Mouse (Mus musculus) stomach, postnatal 0 days (tissue): ENCODE measurements at regions not wholly inside any gene's neighbourhood (a gene's known extent, or its start where the extent isn't known, plus 50 kb on each side); places are given as distances from the start of the nearest gene placed in this dataset.

Experiments
- ATAC-seq: fragments of 200-750 bp; cut with Nextera tagmentation; 2 replicates; pipeline ENCODE4 v1.8.0; 2017; ENCODE audit not compliant: low FRiP score, low TSS enrichment
- DNase-seq: peaks from one replicate; pipeline ENCODE4 v3.0.0-alpha.2; 2016; ENCODE audit warnings: low spot score
- H3K27ac ChIP-seq: fragments of 300-500 bp; sonication (generic); replicated peaks from 2 replicates; pipeline ENCODE4 v1.5.1; 2014; ENCODE audit warnings: mild to moderate bottlenecking, control low read depth
- H3K27me3 ChIP-seq: fragments of 300-500 bp; sonication (generic); 2 replicates; pipeline ENCODE4 v1.6.1; 2014; ENCODE audit warnings: low read length; ENCODE audit not compliant: control insufficient read depth, insufficient read depth
- H3K36me3 ChIP-seq: fragments of 300-500 bp; sonication (generic); 2 replicates; pipeline ENCODE4 v1.6.1; 2014; ENCODE audit warnings: low read length, mixed read lengths; ENCODE audit not compliant: control insufficient read depth, insufficient read depth
- H3K4me1 ChIP-seq: fragments of 300-500 bp; sonication (generic); replicated peaks from 2 replicates; pipeline ENCODE4 v1.6.1; 2014; ENCODE audit warnings: antibody characterized with exemption; ENCODE audit not compliant: control insufficient read depth, insufficient read depth
- H3K4me2 ChIP-seq: fragments of 300-500 bp; sonication (generic); replicated peaks from 2 replicates; pipeline ENCODE4 v1.6.1; 2014; ENCODE audit warnings: low read depth, mild to moderate bottlenecking, control low read depth, moderate library complexity
- H3K4me3 ChIP-seq: fragments of 300-500 bp; sonication (generic); 2 replicates; pipeline ENCODE4 v1.5.1; 2014; ENCODE audit warnings: low read depth, low read length, control low read depth
- H3K9ac ChIP-seq: fragments of 300-500 bp; sonication (generic); 2 replicates; pipeline ENCODE4 v1.6.1; 2014; ENCODE audit warnings: mild to moderate bottlenecking, low read length, control low read depth, mixed read lengths
- H3K9me3 ChIP-seq: fragments of 300-500 bp; sonication (generic); 2 replicates; pipeline ENCODE4 v1.6.1; 2016; ENCODE audit warnings: low read length; ENCODE audit not compliant: control insufficient read depth
- CTCF ChIP-seq: IDR thresholded peaks from 2 replicates; pipeline ENCODE4 v1.5.1; 2016; ENCODE audit warnings: antibody characterized with exemption, low read depth, mild to moderate bottlenecking, moderate library complexity
- EP300 ChIP-seq: optimal IDR thresholded peaks from 2 replicates; pipeline ENCODE3; 2016; ENCODE audit warnings: antibody characterized with exemption
- WGBS: fragments of 180-500 bp; shearing (Covaris S2); extraction: QIAGEN DNeasy Blood & Tissue Kit; methylation state at CpG from one replicate; pipeline ENCODE4 v1.1.7; 2014; 5-methylcytosine and 5-hydroxymethylcytosine counted together

DNA sequence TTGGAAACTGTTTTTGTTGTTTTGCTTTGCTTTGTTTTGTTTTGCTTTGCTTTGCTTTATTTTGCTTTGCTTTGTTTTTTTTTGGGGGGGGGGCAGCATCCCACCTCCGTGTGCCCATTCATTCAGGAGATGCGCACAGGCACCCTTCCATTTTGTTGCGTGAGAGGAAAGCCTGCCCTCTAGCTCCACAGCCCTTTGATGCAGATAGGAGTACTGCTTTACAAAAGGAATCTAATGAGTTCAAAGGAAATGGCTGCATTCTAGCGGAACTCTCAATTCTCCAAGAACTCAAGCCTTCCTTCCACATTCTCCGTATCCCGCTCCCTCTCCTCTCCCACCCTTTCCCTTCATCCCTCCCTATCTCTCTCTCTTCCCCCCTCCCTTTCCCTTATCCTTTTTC, 89.8 kb upstream of the Cadm1 start:
- no peak overlapping the region for H3K4me3 ChIP-seq
- 30% methylated on average over 6 of the region's 6 CpGs for WGBS
- H3K36me3 ChIP-seq: no peaks in the 10 kb centered on the region
- ATAC-seq (no peak), DNase-seq (no peak)
- no peaks in the 10 kb centered on the region for H3K27me3 ChIP-seq
- no peak overlapping the region for H3K27ac ChIP-seq
- TF ChIP-seq EP300 (no peak), CTCF (peak; percentile 45; the same call in 1 of the 2 replicates)
- H3K9me3 ChIP-seq: no peaks in the 10 kb centered on the region
- H3K4me2 ChIP-seq: peak overlapping the region; percentile 21
- H3K9ac ChIP-seq: no peak overlapping the region
- no peaks in the 10 kb centered on the region for H3K4me1 ChIP-seq

DNA sequence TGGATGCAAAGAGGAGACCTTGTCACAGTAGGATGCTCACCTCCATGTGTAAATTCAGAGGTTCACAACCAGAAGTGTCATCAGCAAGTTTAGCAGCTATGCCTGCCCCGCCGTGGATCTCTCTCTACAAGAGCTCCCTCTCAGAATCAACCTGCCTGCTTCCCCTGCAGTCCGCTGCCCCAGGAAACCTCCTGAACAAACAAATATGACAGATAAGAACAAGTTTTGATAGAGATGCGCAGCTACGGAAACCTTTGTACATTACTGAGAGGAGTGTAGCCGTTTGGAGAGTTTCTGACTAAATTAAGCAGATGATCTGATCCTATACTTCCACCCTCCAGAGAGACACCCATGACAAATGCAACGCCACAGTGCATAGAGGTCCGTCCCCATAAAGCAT, 88.8 kb upstream of the Cadm1 start:
- H3K4me1 ChIP-seq: no peaks in the 10 kb centered on the region
- no peaks in the 10 kb centered on the region for H3K9me3 ChIP-seq
- no peak overlapping the region for H3K4me2 ChIP-seq
- H3K9ac ChIP-seq: no peak overlapping the region
- H3K4me3 ChIP-seq: no peak overlapping the region
- no peak overlapping the region for H3K27ac ChIP-seq
- ATAC-seq: no peak
- DNase-seq: no peak
- no peaks in the 10 kb centered on the region for H3K27me3 ChIP-seq
- no peaks in the 10 kb centered on the region for H3K36me3 ChIP-seq
- TF ChIP-seq EP300: no peak
- no peak for TF ChIP-seq CTCF
- WGBS: 72% methylated on average over 8 of the region's 8 CpGs

DNA sequence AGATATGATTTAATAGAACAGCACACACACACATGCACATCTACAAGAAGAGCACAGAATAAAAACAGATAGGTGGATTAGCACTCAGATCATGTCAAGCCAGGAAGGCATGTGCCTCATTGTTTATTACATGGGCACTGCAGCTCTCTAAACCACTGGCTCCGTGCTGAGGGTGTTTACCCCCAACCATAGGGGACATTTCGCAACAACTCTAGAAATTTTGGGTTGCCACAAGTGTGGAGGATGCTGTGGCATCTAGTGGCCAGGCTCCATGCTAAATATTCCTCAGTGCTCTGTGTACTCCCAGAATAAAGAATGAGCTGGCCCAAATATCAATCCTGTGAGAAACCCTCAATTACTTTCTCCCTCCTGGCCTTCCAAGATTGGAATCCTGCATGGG, 85.8 kb upstream of the Cadm1 start:
- Histone ChIP-seq H3K4me2 (no peak overlapping the region), H3K4me1 (no peaks in the 10 kb centered on the region), H3K27ac (no peak overlapping the region), H3K9ac (no peak overlapping the region), H3K36me3 (no peaks in the 10 kb centered on the region), H3K4me3 (no peak overlapping the region), H3K9me3 (no peaks in the 10 kb centered on the region), H3K27me3 (no peaks in the 10 kb centered on the region)
- ATAC-seq (no peak), DNase-seq (no peak)
- 70% methylated on average over 2 of the region's 2 CpGs for WGBS
- TF ChIP-seq CTCF (no peak), EP300 (no peak)

DNA sequence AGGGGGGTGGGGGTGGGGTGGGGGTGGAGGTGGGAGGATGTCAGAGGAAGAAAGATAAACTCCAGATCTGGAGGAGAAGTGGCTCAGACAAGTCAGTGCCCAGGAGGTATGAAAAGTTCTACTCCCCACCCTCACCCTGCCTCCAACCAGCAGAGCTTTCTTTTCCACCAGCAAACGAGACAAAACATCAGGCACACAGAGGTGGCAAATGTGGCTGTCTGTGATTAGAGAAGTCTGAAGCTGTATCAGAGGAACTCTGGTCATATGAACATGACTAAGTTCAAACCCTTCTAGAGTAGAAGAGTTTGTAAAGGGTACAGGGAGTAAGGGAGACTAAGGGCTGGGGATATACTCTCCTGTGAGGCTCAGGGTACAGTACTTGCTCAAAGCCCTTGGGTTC, 85.2 kb upstream of the Cadm1 start:
- Histone ChIP-seq H3K9ac (no peak overlapping the region), H3K9me3 (no peaks in the 10 kb centered on the region), H3K4me2 (no peak overlapping the region), H3K36me3 (no peaks in the 10 kb centered on the region), H3K4me1 (no peaks in the 10 kb centered on the region), H3K4me3 (no peak overlapping the region), H3K27me3 (no peaks in the 10 kb centered on the region), H3K27ac (no peak overlapping the region)
- no peak for TF ChIP-seq EP300
- TF ChIP-seq CTCF: no peak
- no peak for ATAC-seq
- 36% methylated on average over 1 of the region's 1 CpGs for WGBS
- no peak for DNase-seq

DNA sequence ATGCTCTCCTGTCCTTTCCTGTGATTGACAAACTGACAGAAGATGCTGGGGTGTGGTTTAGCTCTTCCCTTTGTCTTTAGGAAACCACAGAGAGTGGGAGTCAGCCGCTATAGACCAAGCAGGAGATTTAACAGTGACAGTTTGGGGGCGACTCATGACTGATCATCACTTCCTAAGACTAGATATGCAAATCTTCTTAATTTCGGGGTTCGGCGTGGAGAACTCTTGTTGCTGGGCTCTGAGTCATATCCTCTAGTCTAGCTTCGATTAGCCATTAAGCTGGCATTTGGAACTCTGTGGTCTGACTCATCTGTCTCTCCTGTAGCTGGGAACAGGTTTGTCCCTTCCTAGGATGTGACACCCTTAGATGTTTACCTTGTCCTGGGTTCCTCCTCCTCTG, 84.6 kb upstream of the Cadm1 start:
- Histone ChIP-seq H3K27me3 (no peaks in the 10 kb centered on the region), H3K4me1 (no peaks in the 10 kb centered on the region), H3K9me3 (no peaks in the 10 kb centered on the region), H3K9ac (no peak overlapping the region), H3K4me3 (no peak overlapping the region), H3K27ac (no peak overlapping the region), H3K4me2 (no peak overlapping the region), H3K36me3 (no peaks in the 10 kb centered on the region)
- DNase-seq (no peak), ATAC-seq (no peak)
- TF ChIP-seq EP300: no peak
- TF ChIP-seq CTCF: no peak
- 57% methylated on average over 6 of the region's 6 CpGs for WGBS

DNA sequence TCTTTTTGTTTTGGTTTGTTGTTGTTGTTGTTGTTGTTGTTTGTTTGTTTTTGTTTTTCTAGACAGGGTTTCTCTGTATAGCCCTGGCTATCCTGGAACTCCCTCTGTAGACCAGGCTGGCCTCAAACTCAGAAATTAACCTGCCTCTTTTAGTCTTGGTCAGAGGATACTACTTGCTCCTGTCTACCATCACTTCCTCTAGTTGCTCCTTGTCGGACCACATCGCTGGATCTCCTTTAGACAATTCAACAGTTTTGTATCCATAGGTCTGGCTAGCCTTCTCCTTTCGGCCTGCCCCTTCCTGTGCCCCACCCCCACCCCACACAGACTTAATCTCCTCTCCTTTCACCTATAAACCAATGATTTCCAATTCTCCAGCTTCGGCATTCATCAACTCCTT, 77.2 kb upstream of the Cadm1 start:
- no peaks in the 10 kb centered on the region for H3K27me3 ChIP-seq
- H3K27ac ChIP-seq: no peak overlapping the region
- H3K36me3 ChIP-seq: no peaks in the 10 kb centered on the region
- no peak overlapping the region for H3K4me2 ChIP-seq
- H3K9ac ChIP-seq: no peak overlapping the region
- no peaks in the 10 kb centered on the region for H3K9me3 ChIP-seq
- TF ChIP-seq CTCF (no peak), EP300 (no peak)
- 73% methylated on average over 4 of the region's 4 CpGs for WGBS
- no peak overlapping the region for H3K4me3 ChIP-seq
- no peaks in the 10 kb centered on the region for H3K4me1 ChIP-seq
- no peak for DNase-seq
- ATAC-seq: no peak
